Mouse (Mus musculus) G1E (cell line): ENCODE measurements at regions not wholly inside any gene's neighbourhood (a gene's known extent, or its start where the extent isn't known, plus 50 kb on each side); places are given as distances from the start of the nearest gene placed in this dataset.

Experiments used
- ATAC-seq: 2 replicates; pipeline ENCODE4 v1.8.0; 2016; ENCODE audit warnings: mild to moderate bottlenecking; ENCODE audit not compliant: insufficient number of reproducible peaks, poor library complexity, low FRiP score, severe bottlenecking; ENCODE audit errors: extremely low read depth
- DNase-seq: peaks from one replicate; pipeline ENCODE4 v3.0.0; 2012; ENCODE audit warnings: low spot score
- H3K27me3 ChIP-seq: 2 replicates; pipeline ENCODE4 v1.6.1; 2012; ENCODE audit warnings: mild to moderate bottlenecking, low read length, inconsistent platforms; ENCODE audit not compliant: insufficient read depth
- H3K36me3 ChIP-seq: replicated peaks from 2 replicates; pipeline ENCODE3; 2012; ENCODE audit warnings: mild to moderate bottlenecking, inconsistent platforms
- H3K4me1 ChIP-seq: 2 replicates; pipeline ENCODE4 v1.6.1; 2012; ENCODE audit warnings: low read depth, low read length, inconsistent platforms, mixed read lengths; ENCODE audit not compliant: insufficient read depth
- H3K4me3 ChIP-seq: 2 replicates; pipeline ENCODE4 v1.5.1; 2012; ENCODE audit warnings: low read depth, mild to moderate bottlenecking, inconsistent platforms, low read length, moderate library complexity, mixed read lengths
- H3K9me3 ChIP-seq: replicated peaks from 2 replicates; pipeline ENCODE4 v1.6.1; 2012; ENCODE audit warnings: inconsistent platforms
- CTCF ChIP-seq: IDR thresholded peaks from 2 replicates; pipeline ENCODE4 v1.5.1; 2012; ENCODE audit warnings: low read depth, low read length, inconsistent platforms, mixed read lengths
- GATA1 ChIP-seq: IDR thresholded peaks from 2 replicates; pipeline ENCODE4 v1.6.1; 2012; ENCODE audit warnings: borderline replicate concordance, low read length, inconsistent platforms, mixed read lengths
- GATA2 ChIP-seq: IDR thresholded peaks from 2 replicates; pipeline ENCODE4 v1.6.1; 2012; ENCODE audit warnings: low read depth, low read length, inconsistent platforms, borderline replicate concordance
- POLR2AphosphoS5 ChIP-seq: IDR thresholded peaks from 2 replicates; pipeline ENCODE4 v1.6.1; 2012; ENCODE audit warnings: low read depth, low read length, inconsistent platforms; ENCODE audit not compliant: insufficient replicate concordance
- TAL1 ChIP-seq: conservative IDR thresholded peaks from 2 replicates; pipeline ENCODE4 v1.6.1; 2012; ENCODE audit warnings: low read depth, low read length, inconsistent platforms, mixed read lengths

GRCm38 (mm10) chr14:59009534-59009933, 133.2 kb downstream of the 1700129C05Rik start:
- H3K4me1 ChIP-seq, result no peaks in the 10 kb centered on the region
- TF ChIP-seq POLR2AphosphoS5 (no peak), GATA2 (no peak), GATA1 (no peak), TAL1 (no peak), CTCF (no peak)

GRCm38 (mm10) chr14:58999106-58999778, 143.5 kb downstream of the 1700129C05Rik start:
- no peak for ATAC-seq
- H3K36me3 ChIP-seq, result no peaks in the 10 kb centered on the region

More at GRCm38 (mm10) chr14:59009534-59009933, 133.2 kb downstream of the 1700129C05Rik start:
- H3K27me3 ChIP-seq, result no peaks in the 10 kb centered on the region
- ATAC-seq, result no peak
- no peak overlapping the region for H3K4me3 ChIP-seq
- no peak for DNase-seq
- peaks cover 23% of the 10 kb centered on the region for H3K9me3 ChIP-seq
- H3K36me3 ChIP-seq, result no peaks in the 10 kb centered on the region

GRCm38 (mm10) chr14:58994994-58995393, 147.7 kb downstream of the 1700129C05Rik start:
- no peak for TF ChIP-seq GATA1
- TF ChIP-seq CTCF, result no peak
- TF ChIP-seq GATA2, result no peak
- no peak for TF ChIP-seq TAL1
- TF ChIP-seq POLR2AphosphoS5, result no peak
- Histone ChIP-seq H3K4me3 (no peak overlapping the region), H3K4me1 (no peaks in the 10 kb centered on the region), H3K27me3 (no peaks in the 10 kb centered on the region), H3K9me3 (peaks cover 22% of the 10 kb centered on the region), H3K36me3 (no peaks in the 10 kb centered on the region)
- DNase-seq (no peak), ATAC-seq (no peak)

More at GRCm38 (mm10) chr14:58999106-58999778, 143.5 kb downstream of the 1700129C05Rik start:
- Histone ChIP-seq H3K9me3 (peaks cover 11% of the 10 kb centered on the region), H3K4me1 (no peaks in the 10 kb centered on the region), H3K27me3 (no peaks in the 10 kb centered on the region), H3K4me3 (no peak overlapping the region)
- TF ChIP-seq POLR2AphosphoS5, result no peak
- TF ChIP-seq CTCF, result no peak
- no peak for TF ChIP-seq TAL1
- TF ChIP-seq GATA1, result no peak
- no peak for TF ChIP-seq GATA2
- DNase-seq, result no peak

- H3K9me3 ChIP-seq, result peaks cover 26% of the 10 kb centered on the region
- no peak for DNase-seq
- ATAC-seq, result no peak
- H3K4me3 ChIP-seq, result no peak overlapping the region
- no peaks in the 10 kb centered on the region for H3K27me3 ChIP-seq
- no peaks in the 10 kb centered on the region for H3K4me1 ChIP-seq
- no peaks in the 10 kb centered on the region for H3K36me3 ChIP-seq
- TF ChIP-seq POLR2AphosphoS5 (no peak), CTCF (no peak), TAL1 (no peak), GATA2 (no peak), GATA1 (no peak)
These were observed 153.0 kb downstream of the 1700129C05Rik start for GRCm38 (mm10) chr14:58989644-58990217.

GRCm38 (mm10) chr14:58987688-58988087, 155.0 kb downstream of the 1700129C05Rik start:
- Histone ChIP-seq H3K27me3 (no peaks in the 10 kb centered on the region), H3K4me3 (no peak overlapping the region), H3K4me1 (no peaks in the 10 kb centered on the region), H3K36me3 (no peaks in the 10 kb centered on the region), H3K9me3 (peaks cover 19% of the 10 kb centered on the region)
- no peak for ATAC-seq
- no peak for DNase-seq
- TF ChIP-seq POLR2AphosphoS5, result no peak
- no peak for TF ChIP-seq GATA2
- TF ChIP-seq GATA1, result no peak
- TF ChIP-seq TAL1, result no peak
- TF ChIP-seq CTCF, result no peak

GRCm38 (mm10) chr14:58985838-58986237, 156.9 kb downstream of the 1700129C05Rik start:
- Histone ChIP-seq H3K27me3 (no peaks in the 10 kb centered on the region), H3K36me3 (no peaks in the 10 kb centered on the region), H3K9me3 (peaks cover 22% of the 10 kb centered on the region), H3K4me1 (no peaks in the 10 kb centered on the region), H3K4me3 (no peak overlapping the region)
- ATAC-seq (no peak), DNase-seq (no peak)
- no peak for TF ChIP-seq GATA1
- no peak for TF ChIP-seq POLR2AphosphoS5
- no peak for TF ChIP-seq TAL1
- no peak for TF ChIP-seq GATA2
- TF ChIP-seq CTCF, result no peak
